Mouse (Mus musculus) liver, embryonic 15.5 days (tissue): Measurements from ENCODE around the gene Aspdh. TPM values are rescaled to one million over a fixed set of nuclear protein-coding genes. Genes with fewer than 3 reads are reported as not detected.

ENCODE experiments used
- ATAC-seq: fragments of 200-750 bp; cut with Nextera tagmentation; 2 replicates; pipeline ENCODE4 v1.8.0; 2017; ENCODE audit warnings: moderate number of reproducible peaks, mild to moderate bottlenecking, moderate library complexity; ENCODE audit not compliant: insufficient read depth
- H3K27ac ChIP-seq: fragments of 300-500 bp; sonication (generic); replicated peaks from 2 replicates; pipeline ENCODE4 v1.5.1; 2015; ENCODE audit warnings: mild to moderate bottlenecking, inconsistent platforms
- H3K27me3 ChIP-seq: fragments of 300-500 bp; sonication (generic); 2 replicates; pipeline ENCODE4 v1.6.1; 2015; ENCODE audit warnings: mild to moderate bottlenecking, inconsistent platforms
- H3K36me3 ChIP-seq: fragments of 300-500 bp; sonication (generic); replicated peaks from 2 replicates; pipeline ENCODE4 v1.6.1; 2015; ENCODE audit warnings: moderate library complexity, mild to moderate bottlenecking, inconsistent platforms
- H3K4me1 ChIP-seq: fragments of 300-500 bp; sonication (generic); replicated peaks from 2 replicates; pipeline ENCODE4 v1.6.1; 2015; ENCODE audit warnings: inconsistent platforms
- H3K4me2 ChIP-seq: fragments of 300-500 bp; sonication (generic); 2 replicates; pipeline ENCODE4 v1.6.1; 2015; ENCODE audit warnings: moderate library complexity, mild to moderate bottlenecking, inconsistent platforms
- H3K4me3 ChIP-seq: fragments of 300-500 bp; sonication (generic); replicated peaks from 2 replicates; pipeline ENCODE4 v1.5.1; 2015; ENCODE audit warnings: mild to moderate bottlenecking, inconsistent platforms
- H3K9ac ChIP-seq: fragments of 300-500 bp; sonication (generic); 2 replicates; pipeline ENCODE4 v1.6.1; 2015; ENCODE audit warnings: moderate library complexity, mild to moderate bottlenecking, inconsistent platforms
- H3K9me3 ChIP-seq: fragments of 300-500 bp; sonication (generic); replicated peaks from 2 replicates; pipeline ENCODE4 v1.6.1; 2016; ENCODE audit warnings: inconsistent platforms
- WGBS: fragments of 180-500 bp; shearing (Covaris S2); methylation state at CpG from one replicate; pipeline ENCODE4 v1.1.7; 2015; ENCODE audit warnings: mixed read lengths; ENCODE audit not compliant: insufficient replicate concordance; 5-methylcytosine and 5-hydroxymethylcytosine counted together
- polyA plus RNA-seq: library from polyadenylated mRNA; unstranded; fragments of >200 nt; fragmentation: Nextera tagmentation; extraction: Ambion mirVana; gene quantifications from 2 replicates; pipeline ENCODE4 v1.2.1, GENCODE M21; 2015

The Aspdh gene
- polyA plus RNA-seq, 1 experiment from 2014 or later, result 14.3 TPM

- WGBS, result 28% methylated on average over 1 of the region's 1 CpGs
- H3K27ac ChIP-seq, result no peak overlapping the region
- H3K36me3 ChIP-seq, result no peaks in the 10 kb centered on the region
- H3K9me3 ChIP-seq, result no peaks in the 10 kb centered on the region
- peaks cover 88% of the 10 kb centered on the region for H3K27me3 ChIP-seq
- peaks cover 34% of the 10 kb centered on the region for H3K4me1 ChIP-seq
- ATAC-seq, result no peak
- H3K9ac ChIP-seq, result no peak overlapping the region
- no peak overlapping the region for H3K4me2 ChIP-seq
- H3K4me3 ChIP-seq, result no peak overlapping the region
These were observed 28.0 kb upstream of the Aspdh start for GRCm38 (mm10) chr7:44437188-44437587.

- WGBS, result 50% methylated on average over 8 of the region's 8 CpGs
- Histone ChIP-seq H3K9ac (no peak overlapping the region), H3K27ac (no peak overlapping the region), H3K4me2 (no peak overlapping the region), H3K4me3 (no peak overlapping the region), H3K27me3 (peaks cover 88% of the 10 kb centered on the region), H3K9me3 (no peaks in the 10 kb centered on the region), H3K36me3 (no peaks in the 10 kb centered on the region), H3K4me1 (peaks cover 34% of the 10 kb centered on the region)
- no peak for ATAC-seq
These were observed 27.3 kb upstream of the Aspdh start for GRCm38 (mm10) chr7:44437933-44438332.

GRCm38 (mm10) chr7:44439696-44440095 lies 25.5 kb upstream of the Aspdh start:
- Histone ChIP-seq H3K36me3 (no peaks in the 10 kb centered on the region), H3K4me2 (no peak overlapping the region), H3K4me1 (peaks cover 22% of the 10 kb centered on the region), H3K9me3 (no peaks in the 10 kb centered on the region), H3K4me3 (no peak overlapping the region), H3K27ac (no peak overlapping the region), H3K27me3 (peaks cover 90% of the 10 kb centered on the region), H3K9ac (no peak overlapping the region)
- no peak for ATAC-seq
- 45% methylated on average over 2 of the region's 2 CpGs for WGBS

GRCm38 (mm10) chr7:44440479-44440878 lies 24.7 kb upstream of the Aspdh start:
- WGBS, result 42% methylated on average over 1 of the region's 1 CpGs
- Histone ChIP-seq H3K27ac (no peak overlapping the region), H3K9ac (no peak overlapping the region), H3K27me3 (peaks cover 90% of the 10 kb centered on the region), H3K4me3 (no peak overlapping the region), H3K4me2 (no peak overlapping the region), H3K36me3 (no peaks in the 10 kb centered on the region), H3K9me3 (no peaks in the 10 kb centered on the region), H3K4me1 (peaks cover 21% of the 10 kb centered on the region)
- ATAC-seq, result no peak

GRCm38 (mm10) chr7:44441180-44441579 lies 24.0 kb upstream of the Aspdh start:
- 0% methylated on average over 1 of the region's 1 CpGs for WGBS
- H3K27me3 ChIP-seq, result peaks cover 93% of the 10 kb centered on the region
- no peak for ATAC-seq
- H3K4me1 ChIP-seq, result peaks cover 14% of the 10 kb centered on the region
- no peak overlapping the region for H3K4me3 ChIP-seq
- no peaks in the 10 kb centered on the region for H3K9me3 ChIP-seq
- H3K36me3 ChIP-seq, result no peaks in the 10 kb centered on the region
- no peak overlapping the region for H3K27ac ChIP-seq
- H3K9ac ChIP-seq, result no peak overlapping the region
- no peak overlapping the region for H3K4me2 ChIP-seq

GRCm38 (mm10) chr7:44441648-44442109 lies 23.5 kb upstream of the Aspdh start:
- Histone ChIP-seq H3K4me2 (no peak overlapping the region), H3K36me3 (no peaks in the 10 kb centered on the region), H3K4me1 (peaks cover 9% of the 10 kb centered on the region), H3K9ac (no peak overlapping the region), H3K9me3 (no peaks in the 10 kb centered on the region), H3K4me3 (no peak overlapping the region), H3K27me3 (peaks cover 98% of the 10 kb centered on the region), H3K27ac (no peak overlapping the region)
- WGBS, result 0% methylated on average over 14 of the region's 14 CpGs
- ATAC-seq, result no peak

- Histone ChIP-seq H3K4me3 (no peak overlapping the region), H3K27me3 (peaks cover 99% of the 10 kb centered on the region), H3K27ac (no peak overlapping the region), H3K4me1 (peaks cover 1% of the 10 kb centered on the region; the same call in 1 of the 2 replicates), H3K4me2 (no peak overlapping the region), H3K36me3 (no peaks in the 10 kb centered on the region), H3K9ac (no peak overlapping the region), H3K9me3 (no peaks in the 10 kb centered on the region)
- ATAC-seq, result no peak
- under 1% methylated on average over 14 of the region's 14 CpGs for WGBS
These were observed 22.8 kb upstream of the Aspdh start for GRCm38 (mm10) chr7:44442407-44442821.

GRCm38 (mm10) chr7:44443268-44444173 lies 21.7 kb upstream of the Aspdh start:
- ATAC-seq, result no peak
- no peak overlapping the region for H3K27ac ChIP-seq
- no peak overlapping the region for H3K4me2 ChIP-seq
- no peaks in the 10 kb centered on the region for H3K36me3 ChIP-seq
- H3K9ac ChIP-seq, result no peak overlapping the region
- no peak overlapping the region for H3K4me3 ChIP-seq
- H3K9me3 ChIP-seq, result no peaks in the 10 kb centered on the region
- no peaks in the 10 kb centered on the region for H3K4me1 ChIP-seq
- WGBS, result 7% methylated on average over 20 of the region's 20 CpGs
- H3K27me3 ChIP-seq, result peaks cover 96% of the 10 kb centered on the region

- no peaks in the 10 kb centered on the region for H3K9me3 ChIP-seq
- no peaks in the 10 kb centered on the region for H3K36me3 ChIP-seq
- peaks cover 95% of the 10 kb centered on the region for H3K27me3 ChIP-seq
- H3K4me2 ChIP-seq, result no peak overlapping the region
- no peak overlapping the region for H3K9ac ChIP-seq
- H3K4me3 ChIP-seq, result no peak overlapping the region
- no peaks in the 10 kb centered on the region for H3K4me1 ChIP-seq
- no peak for ATAC-seq
- H3K27ac ChIP-seq, result no peak overlapping the region
- 7% methylated on average over 29 of the region's 29 CpGs for WGBS
These were observed 20.2 kb upstream of the Aspdh start for GRCm38 (mm10) chr7:44444886-44445527.

- Histone ChIP-seq H3K36me3 (no peaks in the 10 kb centered on the region), H3K27me3 (peaks cover 94% of the 10 kb centered on the region), H3K27ac (no peak overlapping the region), H3K9ac (no peak overlapping the region), H3K4me3 (no peak overlapping the region), H3K4me2 (no peak overlapping the region), H3K9me3 (no peaks in the 10 kb centered on the region), H3K4me1 (no peaks in the 10 kb centered on the region)
- WGBS, result 7% methylated on average over 7 of the region's 7 CpGs
- ATAC-seq, result no peak
These were observed 19.7 kb upstream of the Aspdh start for GRCm38 (mm10) chr7:44445528-44445923.

GRCm38 (mm10) chr7:44446070-44446855 lies 18.9 kb upstream of the Aspdh start:
- no peaks in the 10 kb centered on the region for H3K36me3 ChIP-seq
- ATAC-seq, result no peak
- no peak overlapping the region for H3K9ac ChIP-seq
- H3K27me3 ChIP-seq, result peaks cover 87% of the 10 kb centered on the region
- H3K4me2 ChIP-seq, result no peak overlapping the region
- WGBS, result 35% methylated on average over 12 of the region's 12 CpGs
- no peak overlapping the region for H3K4me3 ChIP-seq
- H3K4me1 ChIP-seq, result no peaks in the 10 kb centered on the region
- no peaks in the 10 kb centered on the region for H3K9me3 ChIP-seq
- no peak overlapping the region for H3K27ac ChIP-seq
